Mouse (Mus musculus): ENCODE results near the gene Lpo. TPM values are rescaled to one million over a fixed set of nuclear protein-coding genes. Genes with fewer than 3 reads are reported as not detected.
"Not testable (repeated sequence)": the region's sequence is repeated elsewhere in the genome, so short reads cannot be mapped to it uniquely, and the experiment has no call there.

The Lpo gene
- polyA plus RNA-seq (2015; fragmentation: Nextera tagmentation; extraction: Ambion mirVana): 0.04 and 0.18 TPM in 2 replicates

DNA sequence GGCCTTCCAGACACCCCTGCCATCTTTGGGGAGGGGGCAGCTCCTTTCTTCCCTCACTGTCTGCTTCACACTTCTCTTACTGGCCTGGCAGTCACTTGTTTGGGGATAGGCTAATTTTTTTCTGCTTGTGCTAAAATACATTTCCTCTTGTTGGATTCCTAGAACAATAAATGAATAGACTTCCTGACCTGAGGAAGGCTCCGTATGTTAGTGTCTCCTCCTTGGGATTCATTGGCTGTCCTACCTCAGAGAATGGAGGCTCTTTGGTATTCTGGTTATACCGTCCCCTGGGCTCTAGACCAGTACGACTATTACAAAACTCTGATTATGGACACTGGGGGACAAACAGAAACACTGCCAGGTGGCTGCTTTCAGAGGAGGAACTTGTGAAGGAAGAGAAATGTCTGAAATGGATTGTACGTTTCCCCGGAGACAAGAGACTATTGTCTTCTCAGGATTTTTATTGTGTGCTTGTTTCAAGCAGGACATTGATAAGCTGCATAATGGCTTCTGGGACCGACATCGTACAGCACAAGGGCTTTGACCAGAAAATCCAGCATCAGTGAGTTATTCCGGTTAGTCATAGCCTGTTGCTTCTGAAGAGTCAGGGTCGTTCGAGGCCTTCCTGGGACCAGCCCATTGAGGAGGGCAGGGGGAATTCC is at the start of gene Lpo:
Gene Lpo (minus strand): TSS at position 51 of the 662 bp plus-strand sequence.
- no peak within 1 kb of the TSS for H3K4me2 ChIP-seq
- H3K27me3 ChIP-seq (replicated peaks): no peaks in the 10 kb centered on the region
- H3K9me3 ChIP-seq: no peaks in the 10 kb centered on the region
- no peak for ATAC-seq (ENCODE audit: insufficient read depth, low FRiP score, low read depth)
- no peaks in the 10 kb centered on the region for H3K36me3 ChIP-seq
- WGBS: 52% methylated on average over 10 of the region's 10 CpGs
- H3K4me1 ChIP-seq: no peaks in the 10 kb centered on the region
- H3K9ac ChIP-seq: no peak within 1 kb of the TSS
- H3K27ac ChIP-seq: no peak within 1 kb of the TSS
- no peak within 1 kb of the TSS for H3K4me3 ChIP-seq (replicated peaks)

DNA sequence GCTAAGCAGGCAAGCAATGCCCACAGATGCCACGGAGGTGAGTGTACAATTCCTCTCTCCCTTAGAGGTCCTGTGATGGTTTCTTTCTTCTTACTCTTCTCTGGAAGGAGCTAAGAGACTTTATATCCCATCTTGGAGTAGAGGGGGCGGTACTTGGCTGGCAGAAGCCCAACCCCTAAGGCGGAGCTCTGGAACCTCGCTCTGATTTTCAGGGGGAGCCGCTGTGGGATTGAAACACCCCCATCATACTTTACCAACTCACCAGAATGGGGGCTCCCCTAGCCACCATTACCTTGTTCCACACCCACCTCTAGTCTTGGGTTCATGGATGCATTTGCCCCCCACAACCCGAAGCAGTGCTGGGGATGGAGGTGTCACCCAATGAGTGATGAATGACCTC is 47.3 kb upstream of the Lpo start, which contains the start of gene Epx:
Gene Epx (minus strand): TSS at position 101 of the 400 bp plus-strand sequence.
- Histone ChIP-seq H3K9ac (no peak within 1 kb of the TSS), H3K4me2 (no peak within 1 kb of the TSS), H3K9me3 (no peaks in the 10 kb centered on the region), H3K27ac (no peak within 1 kb of the TSS), H3K27me3 (replicated peaks) (no peaks in the 10 kb centered on the region), H3K4me3 (replicated peaks) (no peak within 1 kb of the TSS), H3K36me3 (no peaks in the 10 kb centered on the region), H3K4me1 (no peaks in the 10 kb centered on the region)
- 80% methylated on average over 6 of the region's 6 CpGs for WGBS
- no peak for ATAC-seq (ENCODE audit: insufficient read depth, low FRiP score, low read depth)

DNA sequence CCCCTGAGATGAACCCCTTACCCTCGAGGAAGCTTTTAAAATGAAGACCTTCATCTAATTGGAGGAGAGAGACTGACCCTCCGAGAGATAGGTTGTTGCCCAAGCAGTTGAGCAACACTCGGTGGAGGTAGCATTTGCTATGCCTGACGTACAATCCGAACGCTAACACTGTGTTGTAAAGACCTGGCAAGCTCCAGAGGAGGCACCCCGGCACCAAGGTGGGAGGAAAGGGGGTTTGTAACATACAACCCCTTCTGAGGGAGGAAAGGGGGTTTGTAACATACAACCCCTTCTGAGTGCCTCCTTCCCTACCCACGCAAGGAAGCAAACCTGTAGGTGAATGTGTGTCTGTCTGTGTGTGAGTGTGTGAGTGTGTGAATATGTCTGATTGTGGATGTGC is 43.7 kb upstream of the Lpo start:
- Histone ChIP-seq H3K9ac (no peak overlapping the region), H3K27me3 (replicated peaks) (no peaks in the 10 kb centered on the region), H3K36me3 (no peaks in the 10 kb centered on the region), H3K4me1 (no peaks in the 10 kb centered on the region), H3K4me2 (no peak overlapping the region), H3K27ac (no peak overlapping the region), H3K9me3 (no peaks in the 10 kb centered on the region), H3K4me3 (replicated peaks) (no peak overlapping the region)
- no peak for ATAC-seq (ENCODE audit: insufficient read depth, low FRiP score, low read depth)
- 33% methylated on average over 8 of the region's 8 CpGs for WGBS

DNA sequence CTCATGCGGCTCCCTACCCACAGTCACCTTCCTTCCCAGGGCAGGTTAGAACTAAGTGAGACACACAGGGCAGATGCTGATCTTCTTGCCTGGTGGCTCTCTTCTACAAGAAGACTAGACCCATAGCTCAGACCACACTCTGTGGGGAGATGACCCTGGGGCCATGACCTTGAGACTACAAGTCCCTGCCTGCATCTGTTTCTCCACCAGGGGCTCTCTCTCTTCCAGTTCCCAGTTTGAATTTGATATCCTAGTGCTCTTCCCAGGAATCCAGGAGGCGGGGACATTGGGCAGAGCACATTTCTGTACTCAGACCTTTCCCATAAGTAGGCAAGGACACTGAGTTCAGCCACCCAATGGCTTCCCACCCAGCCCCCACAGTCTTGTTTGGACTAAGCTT is 42.0 kb upstream of the Lpo start:
- Histone ChIP-seq H3K9ac (no peak overlapping the region), H3K27ac (no peak overlapping the region), H3K36me3 (no peaks in the 10 kb centered on the region), H3K9me3 (no peaks in the 10 kb centered on the region), H3K4me3 (replicated peaks) (no peak overlapping the region), H3K27me3 (replicated peaks) (no peaks in the 10 kb centered on the region), H3K4me1 (no peaks in the 10 kb centered on the region), H3K4me2 (no peak overlapping the region)
- no peak for ATAC-seq (ENCODE audit: insufficient read depth, low FRiP score, low read depth)
- WGBS: 66% methylated on average over 2 of the region's 2 CpGs

DNA sequence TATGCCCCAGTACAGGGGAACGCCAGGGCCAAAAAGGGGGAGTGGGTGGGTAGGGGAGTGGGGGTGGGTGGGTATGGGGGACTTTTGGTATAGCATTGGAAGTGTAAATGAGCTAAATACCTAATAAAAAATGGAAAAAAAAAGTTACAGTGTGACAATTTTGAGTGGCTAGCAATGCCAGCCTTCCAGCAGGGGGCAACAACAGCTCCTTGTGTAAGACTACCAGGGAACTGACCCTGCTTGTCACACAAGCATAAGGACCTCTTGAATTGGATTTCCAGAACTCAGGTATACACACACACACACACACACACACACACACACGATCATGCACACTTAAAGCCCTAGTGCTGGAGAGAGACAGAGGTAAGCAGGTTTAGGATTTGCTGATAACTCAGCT is 38.8 kb upstream of the Lpo start:
- not testable (repeated sequence) for H3K4me2 ChIP-seq; H3K36me3 ChIP-seq; H3K27me3 ChIP-seq (replicated peaks); H3K27ac ChIP-seq; H3K9ac ChIP-seq; H3K4me3 ChIP-seq (replicated peaks); H3K4me1 ChIP-seq; H3K9me3 ChIP-seq; ATAC-seq (ENCODE audit: insufficient read depth, low FRiP score, low read depth)
- 86% methylated on average over 1 of the region's 2 CpGs for WGBS

DNA sequence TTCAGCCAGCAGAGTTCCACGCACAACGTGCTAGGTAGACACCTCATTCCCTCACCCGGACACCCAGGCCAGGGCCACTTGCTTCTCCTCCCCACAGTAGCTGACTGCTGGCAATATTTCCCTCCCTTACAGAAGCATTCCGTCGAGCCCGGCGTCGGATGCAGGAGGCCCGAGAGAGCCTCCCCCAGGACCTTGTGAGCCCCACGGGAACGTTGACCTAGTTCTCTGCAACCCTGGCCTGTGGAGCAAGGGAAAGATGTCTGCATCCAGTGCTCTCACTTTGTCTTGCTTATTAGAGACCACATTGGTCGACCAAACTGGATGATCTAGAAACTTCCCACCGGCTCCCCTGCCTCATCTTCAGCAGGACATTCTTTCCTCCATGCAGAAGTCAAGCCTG is 34.7 kb upstream of the Lpo start:
- 91% methylated on average over 13 of the region's 13 CpGs for WGBS
- Histone ChIP-seq H3K4me2 (no peak overlapping the region), H3K4me1 (no peaks in the 10 kb centered on the region), H3K9me3 (no peaks in the 10 kb centered on the region), H3K9ac (no peak overlapping the region), H3K4me3 (replicated peaks) (no peak overlapping the region), H3K27me3 (replicated peaks) (no peaks in the 10 kb centered on the region), H3K27ac (no peak overlapping the region), H3K36me3 (peaks cover 8% of the 10 kb centered on the region; the same call in 1 of the 2 replicates)
- ATAC-seq (ENCODE audit: insufficient read depth, low FRiP score, low read depth): no peak

DNA sequence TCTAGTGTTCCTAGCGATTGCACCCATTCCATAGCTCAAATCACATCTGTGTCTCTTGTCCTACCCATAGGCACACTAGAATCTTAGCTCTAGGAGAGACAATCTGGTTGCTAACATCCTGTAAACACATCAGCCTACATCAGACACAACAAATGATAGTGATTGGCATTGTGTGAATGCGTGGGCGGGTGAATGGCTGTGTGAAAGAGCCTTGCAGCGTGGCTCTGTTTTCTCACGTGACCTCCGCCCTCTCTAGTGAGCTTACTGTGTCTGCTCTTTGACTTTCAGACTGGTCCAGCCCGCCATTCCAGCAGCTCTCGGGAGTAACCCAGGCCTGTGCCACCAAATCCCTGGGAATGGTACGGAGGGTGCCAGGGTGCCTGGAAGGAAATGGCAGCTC is 32.3 kb upstream of the Lpo start:
- no peaks in the 10 kb centered on the region for H3K27me3 ChIP-seq (replicated peaks)
- H3K4me1 ChIP-seq: no peaks in the 10 kb centered on the region
- peaks cover 8% of the 10 kb centered on the region; the same call in 1 of the 2 replicates for H3K36me3 ChIP-seq
- H3K4me2 ChIP-seq: no peak overlapping the region
- no peaks in the 10 kb centered on the region for H3K9me3 ChIP-seq
- no peak overlapping the region for H3K4me3 ChIP-seq (replicated peaks)
- ATAC-seq (ENCODE audit: insufficient read depth, low FRiP score, low read depth): no peak
- no peak overlapping the region for H3K27ac ChIP-seq
- H3K9ac ChIP-seq: no peak overlapping the region
- WGBS: 82% methylated on average over 9 of the region's 9 CpGs

DNA sequence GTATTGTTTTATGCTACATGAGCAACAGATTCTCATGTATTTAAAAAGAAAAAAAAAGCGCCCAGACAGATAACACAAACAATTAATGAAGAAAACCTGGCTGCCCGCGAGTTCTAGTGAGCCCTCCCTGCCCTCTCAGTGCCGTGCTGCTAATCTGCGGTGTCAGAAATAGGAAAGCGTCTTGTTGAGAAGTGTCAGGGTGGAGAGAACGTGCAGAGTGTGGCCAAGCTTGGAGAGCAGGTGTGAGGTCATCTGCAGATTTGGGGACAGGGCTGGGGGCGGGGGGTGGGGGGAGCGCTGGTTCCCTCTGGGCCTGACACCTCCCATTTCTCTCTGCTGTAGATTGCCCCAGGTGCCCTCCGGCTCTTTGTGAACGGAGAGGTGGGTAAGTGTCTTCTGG is 31.2 kb upstream of the Lpo start:
- ATAC-seq (ENCODE audit: insufficient read depth, low FRiP score, low read depth): no peak
- no peak overlapping the region for H3K4me3 ChIP-seq (replicated peaks)
- peaks cover 8% of the 10 kb centered on the region; the same call in 1 of the 2 replicates for H3K36me3 ChIP-seq
- H3K9ac ChIP-seq: no peak overlapping the region
- no peak overlapping the region for H3K27ac ChIP-seq
- H3K27me3 ChIP-seq (replicated peaks): no peaks in the 10 kb centered on the region
- no peak overlapping the region for H3K4me2 ChIP-seq
- no peaks in the 10 kb centered on the region for H3K9me3 ChIP-seq
- no peaks in the 10 kb centered on the region for H3K4me1 ChIP-seq
- WGBS: 84% methylated on average over 11 of the region's 11 CpGs

DNA sequence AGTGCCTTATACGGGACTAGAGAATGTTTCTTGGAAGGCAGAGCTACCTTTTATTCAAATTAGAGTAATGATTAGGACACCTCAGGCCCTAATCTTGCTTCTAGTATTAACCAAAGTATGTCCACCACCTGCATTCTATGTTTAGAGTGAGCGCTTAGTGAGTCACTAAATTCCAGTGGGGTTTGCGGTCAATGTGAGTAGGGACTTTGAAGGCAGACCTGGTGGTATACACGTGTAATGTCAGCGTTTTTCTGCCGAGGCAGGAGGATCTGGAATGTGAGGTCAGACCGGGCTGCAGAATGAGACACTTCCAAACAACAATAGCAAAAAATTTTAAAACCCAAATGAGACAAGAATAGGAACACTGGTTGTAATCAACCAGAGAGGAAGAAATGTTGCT is 26.5 kb upstream of the Lpo start:
- Histone ChIP-seq H3K4me3 (replicated peaks) (no peak overlapping the region), H3K27me3 (replicated peaks) (no peaks in the 10 kb centered on the region), H3K36me3 (peaks cover 3% of the 10 kb centered on the region; the same call in 1 of the 2 replicates), H3K4me1 (peaks cover 8% of the 10 kb centered on the region), H3K9me3 (no peaks in the 10 kb centered on the region), H3K27ac (no peak overlapping the region), H3K9ac (no peak overlapping the region), H3K4me2 (no peak overlapping the region)
- 84% methylated on average over 7 of the region's 7 CpGs for WGBS
- ATAC-seq (ENCODE audit: insufficient read depth, low FRiP score, low read depth): no peak

DNA sequence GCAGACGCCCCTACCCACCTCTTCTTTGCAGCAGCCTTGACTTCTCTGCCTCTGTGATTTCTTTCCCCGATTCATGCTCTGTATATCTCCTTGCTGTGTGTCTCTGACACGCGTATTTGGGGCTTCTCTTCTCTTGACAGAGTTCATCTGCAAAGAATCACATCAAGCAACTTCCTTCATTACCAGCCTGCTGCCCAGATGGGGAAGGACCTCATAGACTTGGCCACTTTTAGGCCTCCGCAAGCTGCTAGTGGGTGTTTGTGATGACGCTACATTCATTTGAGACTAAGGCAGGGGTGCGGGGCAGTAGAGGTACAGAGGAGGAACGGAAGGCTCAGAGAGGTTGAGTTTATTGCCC is 25.5 kb upstream of the Lpo start:
- Histone ChIP-seq H3K36me3 (peaks cover 2% of the 10 kb centered on the region; the same call in 1 of the 2 replicates), H3K9ac (no peak overlapping the region; the same call in 1 of the 2 replicates), H3K4me3 (replicated peaks) (peak overlapping the region; percentile 63), H3K27ac (peak overlapping the region; percentile 17; the same call in 1 of the 2 replicates), H3K9me3 (no peaks in the 10 kb centered on the region), H3K27me3 (replicated peaks) (no peaks in the 10 kb centered on the region), H3K4me2 (peak overlapping the region; percentile 81), H3K4me1 (peaks cover 8% of the 10 kb centered on the region)
- 28% methylated on average over 8 of the region's 8 CpGs for WGBS
- ATAC-seq (ENCODE audit: insufficient read depth, low FRiP score, low read depth): no peak

DNA sequence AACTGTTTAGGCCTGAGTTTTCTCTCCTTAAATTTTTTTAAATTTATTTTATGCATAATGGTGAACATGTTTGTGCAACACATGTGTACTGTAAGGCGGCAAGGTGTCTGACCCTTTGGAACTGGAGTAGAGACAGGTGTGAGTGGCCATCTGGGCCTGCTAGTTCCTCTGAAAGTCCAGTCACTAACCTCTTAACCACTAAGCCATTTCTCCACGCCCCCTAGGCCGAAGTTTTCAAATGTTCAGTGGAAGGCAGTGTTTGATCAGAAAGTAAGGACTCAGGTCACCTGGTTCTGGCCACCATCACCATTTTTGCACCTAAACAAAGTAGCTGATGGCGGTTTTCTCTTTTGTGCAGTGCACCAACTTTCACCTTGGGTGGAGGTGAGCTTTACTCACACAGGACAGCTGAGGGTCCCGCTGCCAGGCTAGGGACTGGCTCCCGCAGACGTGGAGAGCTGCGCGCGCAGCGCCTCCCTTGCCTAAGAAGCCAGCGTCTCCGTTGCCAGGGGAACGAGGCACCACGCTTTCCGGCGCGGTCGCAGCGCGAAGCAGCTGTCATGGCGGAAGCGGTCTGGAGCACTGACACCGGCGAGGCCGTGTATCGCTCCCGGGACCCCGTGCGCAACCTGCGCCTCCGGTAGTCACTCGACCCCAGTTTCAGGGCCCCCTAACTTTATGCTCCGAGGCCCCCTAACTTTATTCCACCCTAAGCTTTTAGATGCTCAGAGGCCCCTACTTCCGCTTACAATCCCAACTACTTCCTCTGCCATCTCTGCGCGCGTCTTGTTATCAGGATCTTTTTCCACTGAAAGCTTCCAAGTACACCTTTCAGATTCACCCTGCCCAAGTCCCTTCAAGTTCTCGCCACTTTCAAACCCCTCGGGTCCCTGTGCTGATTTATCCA is 24.9 kb upstream of the Lpo start, which contains the start of gene Mks1:
Gene Mks1 (plus strand): TSS at position 526 of the 907 bp plus-strand sequence.
- Histone ChIP-seq H3K4me3 (replicated peaks) (peak within 1 kb of the TSS; percentile 63), H3K9ac (peak within 1 kb of the TSS; percentile 9; the same call in 1 of the 2 replicates), H3K4me1 (peaks cover 8% of the 10 kb centered on the region), H3K36me3 (no peaks in the 10 kb centered on the region; the same call in 1 of the 2 replicates), H3K27me3 (replicated peaks) (no peaks in the 10 kb centered on the region), H3K9me3 (no peaks in the 10 kb centered on the region), H3K4me2 (peak within 1 kb of the TSS; percentile 81), H3K27ac (peak within 1 kb of the TSS; percentile 40; the same call in 1 of the 2 replicates)
- 3% methylated on average over 40 of the region's 40 CpGs for WGBS
- ATAC-seq (ENCODE audit: insufficient read depth, low FRiP score, low read depth): peak; percentile 90

DNA sequence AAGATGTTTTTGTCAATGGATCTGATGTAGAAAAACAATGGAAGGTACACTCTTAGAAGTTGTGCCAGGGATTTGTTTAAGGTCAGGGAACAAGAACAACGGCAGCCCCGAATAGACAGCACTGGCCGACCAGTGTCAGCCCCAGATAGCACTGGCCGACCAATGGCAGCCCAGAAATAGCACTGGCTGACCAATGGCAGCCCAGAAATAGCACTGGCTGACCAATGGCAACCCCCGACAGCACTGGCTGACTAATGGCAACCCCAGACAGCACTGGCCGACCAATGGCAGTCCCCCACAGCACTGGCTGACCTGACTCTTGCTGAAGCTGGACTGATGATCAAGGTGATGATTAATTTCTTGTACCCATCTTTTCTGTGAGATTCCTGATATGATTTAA is 19.8 kb upstream of the Lpo start:
- H3K9me3 ChIP-seq: no peaks in the 10 kb centered on the region

More for the DNA sequence above, 19.8 kb upstream of the Lpo start:
- no peaks in the 10 kb centered on the region for H3K36me3 ChIP-seq
- H3K27me3 ChIP-seq (replicated peaks): no peaks in the 10 kb centered on the region
- no peak for ATAC-seq (ENCODE audit: insufficient read depth, low FRiP score, low read depth)
- no peak overlapping the region for H3K4me2 ChIP-seq
- H3K4me3 ChIP-seq (replicated peaks): no peak overlapping the region
- peaks cover 3% of the 10 kb centered on the region; the same call in 1 of the 2 replicates for H3K4me1 ChIP-seq
- no peak overlapping the region for H3K27ac ChIP-seq
- 62% methylated on average over 6 of the region's 6 CpGs for WGBS
- H3K9ac ChIP-seq: no peak overlapping the region
